In the genomic region with DNA sequence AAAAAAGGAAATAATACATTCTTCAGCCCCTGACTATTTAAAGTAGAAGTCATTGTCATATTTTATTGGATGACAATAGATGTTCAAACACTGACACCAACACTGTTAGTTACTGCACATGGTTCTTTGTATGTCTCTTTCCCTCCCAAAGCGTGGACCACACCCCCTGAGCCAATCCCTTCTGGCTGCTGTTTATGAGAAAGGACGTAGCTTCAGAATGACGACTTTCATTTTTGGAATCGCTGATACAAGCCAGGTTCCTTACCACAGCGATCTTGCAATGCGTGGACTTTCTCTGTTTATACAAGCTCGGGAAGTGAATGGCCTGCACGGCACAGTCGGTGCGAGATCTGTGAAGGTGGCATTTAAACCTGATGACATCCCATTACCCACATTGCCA, we compare ENCODE assay signal across 27 mouse cellular contexts.
A peak's percentile ranks its signal among the peaks of the same experiment; 100 is the strongest.
DNase-seq lines count a peak whose midpoint lies in the region; ATAC-seq and TF ChIP-seq lines count a peak whose summit lies in the region.
"Had no signal": no experiment of that assay in that cellular context is flagged by ENCODE, and none has a peak within 500 bp of the region (broad histone marks: within the 10 kb centered on the region; RNA-seq: fewer than 3 reads in every experiment).

No protein-coding gene starts in this region.

- H3K4me2 ChIP-seq in stomach, embryonic 14.5 days (replicated peaks; ENCODE audit: low read depth, low read length) = 0 out of 2 replicates have a peak overlapping the region, but pooled peaks have one; percentile 15
- H3K4me2 ChIP-seq: heart, embryonic 12.5 days; hindbrain, embryonic 13.5 days; liver, embryonic 15.5 days had no signal

- 0 out of 2 replicates have a peak, but pooled peaks cover 5% of the 10 kb centered on the region for H3K4me1 ChIP-seq in stomach, embryonic 14.5 days (ENCODE audit: control insufficient read depth, insufficient read depth, low read length)
- H3K4me1 ChIP-seq: hindbrain, embryonic 13.5 days; liver, embryonic 15.5 days; megakaryocyte, embryonic 14.5 days had no signal

- WGBS in large intestine, adult 2 months = 9% methylated on average over 10 of the region's 10 CpGs
- WGBS in stomach, embryonic 14.5 days = 33% methylated on average over 10 of the region's 10 CpGs

- H3K9me3 ChIP-seq in stomach, embryonic 14.5 days (ENCODE audit: control insufficient read depth, low read depth, low read length) = no peaks in the 10 kb centered on the region
- H3K9me3 ChIP-seq: embryonic facial prominence, embryonic 10.5 days; heart, embryonic 12.5 days; hindbrain, embryonic 13.5 days; liver, embryonic 15.5 days; megakaryocyte, embryonic 14.5 days had no signal

- intact Hi-C loops in gastrocnemius, adult 2 months (cut with DNase I) = no loop called here

- no peak for TF ChIP-seq CTCF in gastrocnemius, adult 2 months (IDR thresholded peaks at IDR 0.05)

- peak overlapping the region; percentile 41 for H3K27ac ChIP-seq in gastrocnemius, adult 2 months
- no peak overlapping the region for H3K27ac ChIP-seq in stomach, embryonic 14.5 days (ENCODE audit: low read length)
- H3K27ac ChIP-seq: hindbrain, embryonic 13.5 days; layer of hippocampus, adult 2 months; liver, embryonic 15.5 days had no signal

- peak; percentile 37 for DNase-seq in gastrocnemius, adult 2 months
- DNase-seq in gastrocnemius, postnatal 25 days = no peak
- DNase-seq in large intestine, adult 2 months (ENCODE audit: low read depth, low spot score) = peak; percentile 38
- DNase-seq in lung, postnatal 10 days = peak; percentile 71
- DNase-seq in layer of hippocampus, postnatal 14 days (ENCODE audit: low spot score in 2 of 2) = no peak
- DNase-seq in ovary, adult 18-20 months (ENCODE audit: low spot score) = no peak
- DNase-seq in c-Kit-positive CD71-positive TER-119-positive erythroid progenitor cells, embryonic 14.5 days (ENCODE audit: low spot score) = no peak
- DNase-seq: adrenal gland, postnatal 14 days; cerebellum, adult 11-12 months; gastrocnemius, postnatal 36 days; heart, postnatal 14 days; kidney, adult 2 months; kidney, postnatal 10 days; midbrain, embryonic 14.5 days; right cerebral cortex, postnatal 25 days; thymus, adult 18-20 months; thymus, postnatal 4 days had no signal

- no peaks in the 10 kb centered on the region for H3K36me3 ChIP-seq in stomach, embryonic 14.5 days (ENCODE audit: control insufficient read depth, insufficient read depth, low read length)
- H3K36me3 ChIP-seq: embryonic facial prominence, embryonic 10.5 days; heart, embryonic 12.5 days; hindbrain, embryonic 13.5 days; liver, embryonic 15.5 days had no signal

- H3K9ac ChIP-seq in stomach, embryonic 14.5 days (replicated peaks; ENCODE audit: low read depth, low read length) = no peak overlapping the region
- H3K9ac ChIP-seq: heart, embryonic 12.5 days; hindbrain, embryonic 13.5 days; liver, embryonic 15.5 days had no signal

- no peak for ATAC-seq in stomach, embryonic 14.5 days (ENCODE audit: insufficient number of reproducible peaks, insufficient read depth, low FRiP score, low read depth)
- ATAC-seq: activated CD4-positive, CD25-positive, alpha-beta regulatory T cell, adult 4 months; CD4-positive, CD25-positive, alpha-beta regulatory T cell, adult 4 months had no signal

- H3K4me3 ChIP-seq in gastrocnemius, adult 2 months = no peak overlapping the region
- H3K4me3 ChIP-seq in stomach, embryonic 14.5 days (ENCODE audit: low read depth, low read length) = no peak overlapping the region
- H3K4me3 ChIP-seq: embryonic facial prominence, embryonic 10.5 days; heart, embryonic 12.5 days; hindbrain, embryonic 13.5 days; layer of hippocampus, adult 2 months; liver, embryonic 15.5 days; megakaryocyte, embryonic 14.5 days; myocyte had no signal

- no peaks in the 10 kb centered on the region for H3K27me3 ChIP-seq in stomach, embryonic 14.5 days (ENCODE audit: control insufficient read depth, insufficient read depth, low read length)
- H3K27me3 ChIP-seq: heart, embryonic 12.5 days; hindbrain, embryonic 13.5 days; liver, embryonic 15.5 days; megakaryocyte, embryonic 14.5 days had no signal

Comparison
In these comparisons a context has a peak if more than half of its experiments do, and no peak if none do; other contexts are left out.
1. DNase-seq: peak in gastrocnemius, adult 2 months (single experiment), large intestine, adult 2 months (single experiment) and lung, postnatal 10 days (single experiment); none in gastrocnemius, postnatal 25 days (single experiment), layer of hippocampus, postnatal 14 days (0 of 2), ovary, adult 18-20 months (single experiment) and c-Kit-positive CD71-positive TER-119-positive erythroid progenitor cells, embryonic 14.5 days (single experiment).